Mouse (Mus musculus): ENCODE measurements around the gene Tex264. TPM values are rescaled to one million over a fixed set of nuclear protein-coding genes. Genes with fewer than 3 reads are reported as not detected.
"Not testable (repeated sequence)": the region's sequence is repeated elsewhere in the genome, so short reads cannot be mapped to it uniquely, and the experiment has no call there.

Tex264 gene
- polyA plus RNA-seq, 1 experiment from 2014 or later = 104 TPM

DNA sequence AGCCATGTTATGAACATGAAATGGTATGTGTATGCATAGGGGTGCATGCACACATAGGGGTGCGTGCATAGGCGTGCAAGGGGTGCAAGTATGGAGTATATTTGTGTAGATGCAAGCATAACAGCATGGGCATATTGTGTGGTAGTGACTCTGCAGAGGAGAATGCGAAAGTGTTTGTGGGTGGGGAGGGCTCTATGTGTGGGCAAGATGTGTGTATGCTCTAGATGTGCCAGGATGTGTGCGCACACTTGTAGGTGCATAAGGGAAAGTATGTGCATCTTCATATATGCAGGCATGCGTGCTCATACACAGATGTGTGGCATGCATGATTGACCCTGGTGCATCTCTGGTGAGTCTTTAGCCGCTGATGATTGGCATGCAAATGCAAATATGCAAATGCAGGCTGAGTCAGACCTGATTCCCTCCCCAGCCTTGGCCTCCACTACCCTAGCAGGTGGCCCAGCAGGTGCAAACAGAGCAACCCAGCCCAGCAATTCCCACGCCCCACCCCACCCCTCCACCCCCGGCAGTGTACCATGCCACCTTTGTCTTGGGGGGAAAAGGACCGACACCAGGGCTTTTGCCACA is 39.9 kb downstream of the Tex264 start:
- Histone ChIP-seq H3K27ac (no peak overlapping the region), H3K4me3 (replicated peaks; ENCODE audit: low read depth, low read length) (no peak overlapping the region), H3K4me2 (ENCODE audit: low read length) (no peak overlapping the region), H3K4me1 (replicated peaks; ENCODE audit: insufficient read depth, low read length) (no peaks in the 10 kb centered on the region), H3K9me3 (replicated peaks; ENCODE audit: low read length) (no peaks in the 10 kb centered on the region), H3K36me3 (ENCODE audit: insufficient read depth, low read length) (no peaks in the 10 kb centered on the region), H3K9ac (ENCODE audit: low read depth, low read length) (no peak overlapping the region), H3K27me3 (ENCODE audit: insufficient read depth, low read length) (no peaks in the 10 kb centered on the region)
- ATAC-seq (replicated peaks; ENCODE audit: low FRiP score, low read depth) (no peak), DNase-seq (ENCODE audit: low spot score) (no peak)
- 77% methylated on average over 9 of the region's 9 CpGs for WGBS
- no peak for TF ChIP-seq CTCF (IDR thresholded peaks at IDR 0.05; ENCODE audit: low read depth)

GRCm38 (mm10) chr9:106643787-106644186 is 41.9 kb downstream of the Tex264 start:
- Histone ChIP-seq H3K27ac (no peak overlapping the region), H3K4me2 (ENCODE audit: low read length) (no peak overlapping the region), H3K9ac (ENCODE audit: low read depth, low read length) (no peak overlapping the region), H3K4me3 (replicated peaks; ENCODE audit: low read depth, low read length) (no peak overlapping the region), H3K36me3 (ENCODE audit: insufficient read depth, low read length) (no peaks in the 10 kb centered on the region), H3K27me3 (ENCODE audit: insufficient read depth, low read length) (no peaks in the 10 kb centered on the region), H3K4me1 (replicated peaks; ENCODE audit: insufficient read depth, low read length) (no peaks in the 10 kb centered on the region), H3K9me3 (replicated peaks; ENCODE audit: low read length) (no peaks in the 10 kb centered on the region)
- WGBS = 69% methylated on average over 6 of the region's 6 CpGs
- ATAC-seq (replicated peaks; ENCODE audit: low FRiP score, low read depth) = no peak
- no peak for DNase-seq (ENCODE audit: low spot score)
- peak; percentile 21; the same call in 1 of the 2 replicates for TF ChIP-seq CTCF (IDR thresholded peaks at IDR 0.05; ENCODE audit: low read depth)

DNA sequence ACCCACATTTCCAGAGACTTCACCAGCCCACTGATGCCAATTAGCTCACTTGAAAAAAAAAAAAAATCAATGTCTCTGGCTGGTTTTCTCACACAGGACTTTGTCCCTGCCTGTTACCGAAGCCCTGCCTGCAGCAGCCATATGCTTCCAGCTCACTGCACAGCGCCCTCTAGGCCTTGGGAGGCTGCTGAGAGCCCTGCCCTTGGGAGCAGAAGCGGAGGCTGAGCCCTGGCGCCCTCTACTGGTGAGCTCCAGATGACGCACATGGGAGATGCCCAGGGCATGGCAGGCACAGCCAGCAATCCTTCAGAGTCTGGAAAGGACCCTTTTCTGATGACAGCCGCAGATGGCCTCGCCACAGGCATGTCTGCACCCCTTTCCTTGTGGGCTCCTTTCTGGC is 42.6 kb downstream of the Tex264 start:
- Histone ChIP-seq H3K27ac (no peak overlapping the region), H3K4me3 (replicated peaks; ENCODE audit: low read depth, low read length) (no peak overlapping the region), H3K27me3 (ENCODE audit: insufficient read depth, low read length) (no peaks in the 10 kb centered on the region), H3K4me1 (replicated peaks; ENCODE audit: insufficient read depth, low read length) (no peaks in the 10 kb centered on the region), H3K9ac (ENCODE audit: low read depth, low read length) (no peak overlapping the region), H3K4me2 (ENCODE audit: low read length) (no peak overlapping the region), H3K36me3 (ENCODE audit: insufficient read depth, low read length) (no peaks in the 10 kb centered on the region), H3K9me3 (replicated peaks; ENCODE audit: low read length) (no peaks in the 10 kb centered on the region)
- WGBS = 33% methylated on average over 7 of the region's 7 CpGs
- peak; percentile 79 for DNase-seq (ENCODE audit: low spot score)
- peak; percentile 92 for TF ChIP-seq CTCF (IDR thresholded peaks at IDR 0.05; ENCODE audit: low read depth)
- 0 out of 2 replicates have a peak, but pooled peaks have one; percentile 68 for ATAC-seq (replicated peaks; ENCODE audit: low FRiP score, low read depth)

GRCm38 (mm10) chr9:106641346-106641745 is 44.4 kb downstream of the Tex264 start:
- H3K4me3 ChIP-seq (replicated peaks; ENCODE audit: low read depth, low read length) = no peak overlapping the region
- no peaks in the 10 kb centered on the region for H3K4me1 ChIP-seq (replicated peaks; ENCODE audit: insufficient read depth, low read length)
- no peak for DNase-seq (ENCODE audit: low spot score)
- no peak overlapping the region for H3K27ac ChIP-seq
- no peak for ATAC-seq (replicated peaks; ENCODE audit: low FRiP score, low read depth)
- no peaks in the 10 kb centered on the region for H3K9me3 ChIP-seq (replicated peaks; ENCODE audit: low read length)
- H3K9ac ChIP-seq (ENCODE audit: low read depth, low read length) = no peak overlapping the region
- no peaks in the 10 kb centered on the region for H3K36me3 ChIP-seq (ENCODE audit: insufficient read depth, low read length)
- WGBS = 51% methylated on average over 5 of the region's 5 CpGs
- no peak overlapping the region for H3K4me2 ChIP-seq (ENCODE audit: low read length)
- H3K27me3 ChIP-seq (ENCODE audit: insufficient read depth, low read length) = no peaks in the 10 kb centered on the region
- no peak for TF ChIP-seq CTCF (IDR thresholded peaks at IDR 0.05; ENCODE audit: low read depth)

GRCm38 (mm10) chr9:106638154-106638553 is 47.6 kb downstream of the Tex264 start:
- Histone ChIP-seq H3K9ac (ENCODE audit: low read depth, low read length) (no peak overlapping the region), H3K36me3 (ENCODE audit: insufficient read depth, low read length) (no peaks in the 10 kb centered on the region), H3K4me1 (replicated peaks; ENCODE audit: insufficient read depth, low read length) (no peaks in the 10 kb centered on the region), H3K27me3 (ENCODE audit: insufficient read depth, low read length) (no peaks in the 10 kb centered on the region), H3K4me2 (ENCODE audit: low read length) (no peak overlapping the region), H3K27ac (no peak overlapping the region), H3K4me3 (replicated peaks; ENCODE audit: low read depth, low read length) (no peak overlapping the region), H3K9me3 (replicated peaks; ENCODE audit: low read length) (no peaks in the 10 kb centered on the region)
- DNase-seq (ENCODE audit: low spot score) (no peak), ATAC-seq (replicated peaks; ENCODE audit: low FRiP score, low read depth) (no peak)
- 87% methylated on average over 8 of the region's 8 CpGs for WGBS
- TF ChIP-seq CTCF (IDR thresholded peaks at IDR 0.05; ENCODE audit: low read depth) = no peak

GRCm38 (mm10) chr9:106632185-106632584 is 53.5 kb downstream of the Tex264 start:
- no peaks in the 10 kb centered on the region for H3K9me3 ChIP-seq (replicated peaks; ENCODE audit: low read length)
- ATAC-seq (replicated peaks; ENCODE audit: low FRiP score, low read depth) (no peak), DNase-seq (ENCODE audit: low spot score) (no peak)
- no peaks in the 10 kb centered on the region for H3K36me3 ChIP-seq (ENCODE audit: insufficient read depth, low read length)
- no peak overlapping the region for H3K4me3 ChIP-seq (replicated peaks; ENCODE audit: low read depth, low read length)
- H3K27me3 ChIP-seq (ENCODE audit: insufficient read depth, low read length) = no peaks in the 10 kb centered on the region
- H3K4me2 ChIP-seq (ENCODE audit: low read length) = no peak overlapping the region
- TF ChIP-seq CTCF (IDR thresholded peaks at IDR 0.05; ENCODE audit: low read depth) = no peak
- H3K9ac ChIP-seq (ENCODE audit: low read depth, low read length) = no peak overlapping the region
- no peaks in the 10 kb centered on the region for H3K4me1 ChIP-seq (replicated peaks; ENCODE audit: insufficient read depth, low read length)
- H3K27ac ChIP-seq = no peak overlapping the region
- WGBS = 59% methylated on average over 5 of the region's 5 CpGs

DNA sequence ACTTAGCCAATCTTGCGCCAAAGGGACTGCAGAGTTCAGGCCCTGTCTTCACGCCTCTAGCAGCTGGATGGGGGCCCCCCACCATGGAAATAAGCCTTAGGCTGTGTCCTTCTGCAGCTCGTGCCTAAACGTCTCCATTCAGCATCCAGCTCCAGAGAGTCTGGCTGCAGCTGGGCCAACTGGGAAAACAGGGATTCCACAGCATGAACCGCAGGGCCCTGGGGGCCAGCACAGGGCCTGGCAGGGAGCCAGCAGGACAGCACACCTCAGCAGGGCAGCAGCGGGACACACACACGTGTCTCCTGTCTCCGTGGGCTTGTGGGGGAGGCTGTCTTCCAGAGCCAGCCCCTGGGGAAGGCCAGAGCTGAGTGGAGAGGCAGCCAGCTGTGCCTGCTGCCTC is 57.9 kb downstream of the Tex264 start:
- not testable (repeated sequence) for H3K9me3 ChIP-seq (replicated peaks; ENCODE audit: low read length); H3K9ac ChIP-seq (ENCODE audit: low read depth, low read length); H3K27me3 ChIP-seq (ENCODE audit: insufficient read depth, low read length); H3K4me1 ChIP-seq (replicated peaks; ENCODE audit: insufficient read depth, low read length); ATAC-seq (replicated peaks; ENCODE audit: low FRiP score, low read depth); H3K27ac ChIP-seq; H3K4me3 ChIP-seq (replicated peaks; ENCODE audit: low read depth, low read length); DNase-seq (ENCODE audit: low spot score); H3K36me3 ChIP-seq (ENCODE audit: insufficient read depth, low read length); H3K4me2 ChIP-seq (ENCODE audit: low read length)
- 16% methylated on average over 8 of the region's 8 CpGs for WGBS

All from kidney, postnatal 0 days (tissue).